Mouse (Mus musculus) stomach, embryonic 16.5 days (tissue): ENCODE results near the gene Krtap5-4. TPM values are rescaled to one million over a fixed set of nuclear protein-coding genes. Genes with fewer than 3 reads are reported as not detected.
"Not testable (repeated sequence)": the region's sequence is repeated elsewhere in the genome, so short reads cannot be mapped to it uniquely, and the experiment has no call there.

Source experiments
- ATAC-seq: fragments of 200-750 bp; cut with Nextera tagmentation; 2 replicates; pipeline ENCODE4 v1.8.0; 2017; ENCODE audit warnings: moderate number of reproducible peaks, moderate TSS enrichment; ENCODE audit not compliant: insufficient read depth, low FRiP score
- H3K27ac ChIP-seq: fragments of 300-500 bp; sonication (generic); 2 replicates; pipeline ENCODE4 v1.5.1; 2014; ENCODE audit warnings: low read length
- H3K27me3 ChIP-seq: fragments of 300-500 bp; sonication (generic); 2 replicates; pipeline ENCODE4 v1.6.1; 2014; ENCODE audit warnings: low read length, control low read depth, mixed read lengths; ENCODE audit not compliant: control insufficient read depth, insufficient read depth
- H3K36me3 ChIP-seq: fragments of 300-500 bp; sonication (generic); 2 replicates; pipeline ENCODE4 v1.6.1; 2014; ENCODE audit warnings: low read length; ENCODE audit not compliant: control insufficient read depth, insufficient read depth
- H3K4me1 ChIP-seq: fragments of 300-500 bp; sonication (generic); 2 replicates; pipeline ENCODE4 v1.6.1; 2014; ENCODE audit warnings: low read length, control low read depth, mixed read lengths; ENCODE audit not compliant: control insufficient read depth, insufficient read depth
- H3K4me2 ChIP-seq: fragments of 300-500 bp; sonication (generic); 2 replicates; pipeline ENCODE4 v1.6.1; 2014; ENCODE audit warnings: low read depth, low read length, mixed read lengths
- H3K4me3 ChIP-seq: fragments of 300-500 bp; sonication (generic); replicated peaks from 2 replicates; pipeline ENCODE4 v1.5.1; 2014; ENCODE audit warnings: mild to moderate bottlenecking, low read length
- H3K9ac ChIP-seq: fragments of 300-500 bp; sonication (generic); 2 replicates; pipeline ENCODE4 v1.6.1; 2014; ENCODE audit warnings: low read length
- H3K9me3 ChIP-seq: fragments of 300-500 bp; sonication (generic); replicated peaks from 2 replicates; pipeline ENCODE4 v1.6.1; 2016; ENCODE audit warnings: low read length, control low read depth; ENCODE audit not compliant: control insufficient read depth
- WGBS: fragments of 180-500 bp; shearing (Covaris S2); extraction: QIAGEN DNeasy Blood & Tissue Kit; methylation state at CpG from one replicate; pipeline ENCODE4 v1.1.7; 2014; 5-methylcytosine and 5-hydroxymethylcytosine counted together
- polyA plus RNA-seq: library from polyadenylated mRNA; unstranded; fragments of >200 nt; fragmentation: Nextera tagmentation; extraction: Ambion mirVana; gene quantifications from 2 replicates; pipeline ENCODE4 v1.2.1, GENCODE M21; 2015

The Krtap5-4 gene
- not detected in 2 replicates for polyA plus RNA-seq

DNA sequence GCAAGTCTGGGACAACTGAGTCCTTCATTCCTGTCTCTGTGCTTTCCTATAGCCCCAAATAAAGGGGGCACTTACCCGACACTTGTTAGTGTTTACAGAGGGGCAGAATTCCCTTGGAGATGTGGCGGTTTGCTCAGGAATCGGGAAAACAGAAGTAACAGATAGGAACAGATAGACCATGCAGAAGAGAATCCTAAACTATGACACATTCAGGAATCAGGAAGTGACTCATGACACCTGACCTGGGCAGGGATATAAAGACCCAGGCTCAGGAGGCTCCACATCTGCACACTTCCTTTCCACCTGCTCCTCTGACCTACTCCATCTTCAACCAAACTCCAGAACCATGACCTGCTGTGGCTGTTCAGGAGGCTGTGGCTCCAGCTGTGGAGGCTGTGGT is at the start of gene Krtap5-4:
Krtap5-4 (plus strand) TSS at position 301 of the 400 bp plus-strand sequence.
- no peak within 1 kb of the TSS for H3K4me2 ChIP-seq
- no peak for ATAC-seq
- H3K4me1 ChIP-seq: 0 out of 2 replicates have a peak, but pooled peaks cover 3% of the 10 kb centered on the region
- 44% methylated on average over 3 of the region's 3 CpGs for WGBS
- H3K27me3 ChIP-seq: no peaks in the 10 kb centered on the region; the same call in 1 of the 2 replicates
- no peaks in the 10 kb centered on the region for H3K36me3 ChIP-seq
- no peaks in the 10 kb centered on the region for H3K9me3 ChIP-seq
- H3K27ac ChIP-seq: no peak within 1 kb of the TSS
- no peak within 1 kb of the TSS for H3K4me3 ChIP-seq
- H3K9ac ChIP-seq: no peak within 1 kb of the TSS

DNA sequence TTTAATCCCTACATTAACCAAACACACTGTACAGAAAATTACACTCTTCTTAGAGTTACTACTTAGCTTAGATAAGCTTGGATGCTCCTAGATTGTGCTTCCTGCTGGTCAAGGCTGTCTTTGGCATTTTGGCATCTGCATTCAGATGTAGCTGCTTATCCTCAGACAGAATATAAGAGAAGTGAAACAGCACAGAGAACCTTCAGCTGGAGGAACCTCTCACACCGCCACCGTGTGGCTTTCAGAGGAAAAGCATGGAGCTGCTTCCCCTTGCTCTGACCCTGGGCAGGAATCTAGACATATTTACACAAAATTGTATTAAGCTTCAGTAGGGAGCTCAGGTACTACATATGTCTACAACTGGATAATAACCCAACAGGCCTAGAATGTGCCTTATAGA is 47.8 kb upstream of the Krtap5-4 start:
- 2% methylated on average over 2 of the region's 2 CpGs for WGBS
- ATAC-seq: no peak

DNA sequence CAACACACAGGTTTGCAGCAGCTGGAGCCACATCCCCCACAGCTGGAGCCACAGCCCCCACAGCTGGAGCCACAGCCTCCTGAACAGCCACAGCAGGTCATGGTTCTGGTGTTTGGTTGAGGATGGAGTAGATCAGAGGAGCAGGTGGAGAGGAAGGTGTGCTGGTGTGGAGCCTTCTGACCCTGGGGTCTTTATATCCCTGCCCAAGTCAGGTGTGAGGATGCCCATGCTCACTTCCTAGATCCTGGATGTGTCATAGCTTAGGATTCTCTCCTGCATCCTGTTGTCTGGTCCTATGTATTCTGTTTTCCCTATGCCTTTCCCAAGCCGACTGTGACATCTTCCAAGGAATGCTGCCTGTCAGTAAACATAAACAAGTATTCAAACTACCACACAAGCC is 45.1 kb upstream of the Krtap5-4 start, which contains the start of gene Gm2431:
Gm2431 (minus strand) TSS at position 101 of the 400 bp plus-strand sequence.
- not testable (repeated sequence) for H3K27ac ChIP-seq, H3K4me1 ChIP-seq, H3K9ac ChIP-seq, ATAC-seq, H3K4me3 ChIP-seq, H3K27me3 ChIP-seq, H3K36me3 ChIP-seq, H3K4me2 ChIP-seq, H3K9me3 ChIP-seq
- 43% methylated on average over 1 of the region's 1 CpGs for WGBS

More for the DNA sequence above, 47.8 kb upstream of the Krtap5-4 start:
- Histone ChIP-seq H3K36me3 (no peaks in the 10 kb centered on the region), H3K27me3 (no peaks in the 10 kb centered on the region), H3K4me1 (no peaks in the 10 kb centered on the region), H3K4me3 (no peak overlapping the region), H3K4me2 (no peak overlapping the region), H3K9me3 (no peaks in the 10 kb centered on the region), H3K9ac (no peak overlapping the region), H3K27ac (no peak overlapping the region)

DNA sequence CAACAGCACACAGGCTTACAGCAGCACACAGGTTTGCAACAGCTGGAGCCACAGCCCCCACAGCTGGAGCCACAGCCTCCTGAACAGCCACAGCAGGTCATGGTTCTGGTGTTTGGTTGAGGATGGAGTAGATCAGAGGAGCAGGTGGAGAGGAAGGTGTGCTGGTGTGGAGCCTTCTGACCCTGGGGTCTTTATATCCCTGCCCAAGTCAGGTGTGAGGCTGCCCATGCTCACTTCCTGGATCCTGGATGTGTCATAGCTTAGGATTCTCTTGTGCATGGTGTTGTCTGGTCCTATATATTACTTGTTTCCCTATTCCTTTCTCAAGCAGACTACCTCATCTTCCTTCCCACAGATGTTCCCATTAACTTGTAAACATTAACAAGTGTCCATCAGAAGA is 29.1 kb upstream of the Krtap5-4 start, which contains the start of gene Gm4559:
Gm4559 (minus strand) TSS at position 101 of the 400 bp plus-strand sequence.
- not testable (repeated sequence) for H3K27me3 ChIP-seq, H3K4me1 ChIP-seq, H3K4me2 ChIP-seq, H3K4me3 ChIP-seq, H3K9me3 ChIP-seq, H3K36me3 ChIP-seq, ATAC-seq, H3K27ac ChIP-seq, H3K9ac ChIP-seq

DNA sequence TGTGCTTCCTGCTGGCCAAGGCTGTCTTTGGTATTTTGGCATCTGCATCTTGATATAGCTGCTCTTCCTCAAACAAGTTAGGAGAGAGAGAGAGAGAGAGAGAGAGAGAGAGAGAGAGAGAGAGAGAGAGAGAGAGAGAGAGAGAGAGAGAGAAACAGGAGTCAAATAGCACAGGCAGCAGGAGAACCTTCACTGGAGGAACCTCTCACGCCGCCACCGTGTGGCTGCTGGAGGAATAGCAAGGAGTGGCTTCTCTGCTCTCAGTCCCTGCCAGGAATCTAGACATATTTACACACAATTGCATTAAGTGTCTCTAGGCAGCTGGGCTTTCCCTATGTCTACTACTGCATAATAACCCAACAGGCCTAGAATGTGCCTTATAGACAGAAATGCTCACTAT is 25.2 kb upstream of the Krtap5-4 start:
- H3K9me3 ChIP-seq, H3K36me3 ChIP-seq, H3K4me1 ChIP-seq, H3K9ac ChIP-seq, H3K27me3 ChIP-seq, H3K4me2 ChIP-seq, H3K4me3 ChIP-seq, ATAC-seq, H3K27ac ChIP-seq: not testable (repeated sequence)
- WGBS: 0% methylated on average over 3 of the region's 3 CpGs

DNA sequence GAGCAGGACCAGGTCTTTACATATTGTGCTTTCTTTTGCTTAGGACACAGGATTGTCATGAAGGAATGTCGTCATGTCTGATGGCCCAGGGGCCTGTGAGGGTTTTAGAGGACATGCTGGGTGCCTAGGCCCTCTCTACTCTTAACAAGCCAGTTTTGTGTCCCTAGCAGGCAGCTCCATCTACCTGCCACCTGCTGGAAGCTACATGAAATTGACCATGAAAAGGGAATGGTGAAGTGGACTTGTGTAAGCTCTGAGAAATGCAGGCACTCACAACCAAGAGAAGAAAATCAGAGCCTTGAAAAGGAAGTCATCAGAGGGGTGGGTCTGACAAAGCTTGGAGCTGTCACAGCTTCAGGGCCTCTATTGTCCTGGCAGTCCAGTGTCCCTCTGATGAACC is 24.1 kb upstream of the Krtap5-4 start:
- H3K4me1 ChIP-seq, H3K27ac ChIP-seq, H3K4me3 ChIP-seq, H3K9me3 ChIP-seq, H3K27me3 ChIP-seq, H3K9ac ChIP-seq, H3K4me2 ChIP-seq, ATAC-seq, H3K36me3 ChIP-seq: not testable (repeated sequence)
- WGBS: 66% methylated on average over 1 of the region's 1 CpGs

DNA sequence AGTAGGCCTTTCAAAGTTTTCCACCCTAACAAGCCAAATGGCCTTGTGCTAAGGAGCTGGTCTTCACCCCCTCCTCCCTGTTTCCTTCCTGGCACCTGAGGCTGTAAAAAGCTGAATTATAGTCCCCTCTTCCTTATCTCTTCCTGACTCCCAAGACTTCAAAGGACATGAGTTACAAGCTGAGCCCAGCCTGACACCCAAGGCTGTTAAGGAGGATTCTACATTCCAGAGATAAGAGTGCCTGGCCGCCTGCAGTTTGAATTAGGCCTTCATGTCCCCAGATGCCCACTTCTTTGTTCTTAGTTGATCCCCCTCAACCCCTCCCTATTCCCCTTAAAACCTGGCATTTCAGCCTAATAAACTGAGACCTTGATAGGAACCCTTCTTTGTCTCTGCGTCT is 20.5 kb upstream of the Krtap5-4 start:
- not testable (repeated sequence) for H3K4me2 ChIP-seq, H3K27ac ChIP-seq, H3K27me3 ChIP-seq, ATAC-seq, H3K9ac ChIP-seq, H3K4me1 ChIP-seq, H3K4me3 ChIP-seq, H3K9me3 ChIP-seq, H3K36me3 ChIP-seq
- WGBS: 60% methylated on average over 2 of the region's 2 CpGs

DNA sequence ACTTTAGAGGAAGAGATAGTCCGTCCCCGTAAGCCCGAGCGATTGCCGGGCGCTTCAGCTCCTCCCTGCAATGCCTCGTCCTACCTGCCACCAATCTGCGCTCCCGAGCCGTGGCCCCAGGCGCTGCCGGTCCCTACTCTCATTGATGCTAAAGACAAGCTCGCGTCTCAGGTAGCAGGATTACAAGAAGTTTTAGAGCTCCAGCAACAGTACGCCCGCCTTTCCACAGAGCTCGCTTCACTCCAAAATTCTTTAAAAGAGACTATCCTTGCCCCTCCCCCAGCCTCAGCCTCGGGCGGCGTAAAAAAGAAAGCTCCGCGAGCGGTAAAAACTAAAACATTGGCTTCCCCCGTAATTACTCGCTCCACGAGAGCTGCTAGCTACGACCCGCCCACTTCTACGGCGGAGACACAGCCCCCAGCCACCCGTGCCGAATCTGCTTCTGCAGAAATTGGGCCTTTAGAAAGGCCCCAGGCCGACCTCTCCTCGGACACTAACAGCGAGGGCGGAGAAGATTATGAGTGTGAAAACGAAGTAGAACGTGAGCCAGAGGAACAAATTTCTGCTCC is 19.2 kb upstream of the Krtap5-4 start:
- H3K36me3 ChIP-seq: no peaks in the 10 kb centered on the region
- ATAC-seq: peak; percentile 81
- no peaks in the 10 kb centered on the region; the same call in 1 of the 2 replicates for H3K27me3 ChIP-seq
- H3K9ac ChIP-seq: peak overlapping the region; percentile 77
- H3K4me1 ChIP-seq: peaks cover 5% of the 10 kb centered on the region; the same call in 1 of the 2 replicates
- H3K4me3 ChIP-seq: peak overlapping the region; percentile 60
- WGBS: 0% methylated on average over 38 of the region's 38 CpGs
- no peaks in the 10 kb centered on the region for H3K9me3 ChIP-seq
- peak overlapping the region; percentile 91 for H3K27ac ChIP-seq
- peak overlapping the region; percentile 83 for H3K4me2 ChIP-seq

DNA sequence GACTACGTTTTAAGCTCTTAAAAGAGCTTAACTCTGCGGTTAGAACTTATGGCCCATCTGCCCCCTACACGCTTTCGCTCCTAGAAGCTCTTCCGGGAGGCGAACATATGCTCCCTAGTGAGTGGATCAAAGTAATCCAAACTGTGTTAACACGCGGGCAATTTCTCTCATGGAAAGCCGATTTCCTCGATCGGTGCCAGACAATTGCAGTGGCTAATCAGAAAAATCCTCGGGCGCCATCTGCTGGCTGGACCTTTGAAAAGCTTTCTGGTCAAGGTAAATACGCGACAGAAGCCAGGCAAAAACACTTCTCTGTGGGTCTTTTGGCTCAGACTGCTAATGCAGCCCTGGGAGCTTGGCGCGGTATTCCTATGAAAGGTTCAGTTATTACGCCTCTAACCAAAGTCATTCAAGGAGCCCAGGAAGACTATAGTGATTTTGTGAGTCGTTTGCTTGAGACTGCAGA is 18.7 kb upstream of the Krtap5-4 start:
- Histone ChIP-seq H3K4me1 (peaks cover 5% of the 10 kb centered on the region; the same call in 1 of the 2 replicates), H3K27me3 (no peaks in the 10 kb centered on the region; the same call in 1 of the 2 replicates), H3K36me3 (no peaks in the 10 kb centered on the region), H3K4me3 (peak overlapping the region; percentile 60), H3K9me3 (no peaks in the 10 kb centered on the region), H3K27ac (peak overlapping the region; percentile 91), H3K9ac (peak overlapping the region; percentile 77), H3K4me2 (peak overlapping the region; percentile 83)
- under 1% methylated on average over 19 of the region's 19 CpGs for WGBS
- peak; percentile 79 for ATAC-seq
